Mouse (Mus musculus): ENCODE results near the gene Srarp. TPM values are rescaled to one million over a fixed set of nuclear protein-coding genes. Genes with fewer than 3 reads are reported as not detected.

The Srarp gene
- polyA plus RNA-seq, 1 experiment from 2014 or later, result not detected

- 13% methylated on average over 15 of the region's 15 CpGs for WGBS
- ATAC-seq, result peak; percentile 86
- 0 out of 2 replicates have a peak, but pooled peaks cover 2% of the 10 kb centered on the region for H3K4me1 ChIP-seq (replicated peaks; ENCODE audit: control insufficient read depth, insufficient read depth, low read length)
Observed at GRCm38 (mm10) chr4:141404518-141405313, 31.2 kb downstream of the Srarp start.

GRCm38 (mm10) chr4:141400171-141400570 is 35.7 kb downstream of the Srarp start:
- H3K36me3 ChIP-seq (ENCODE audit: control insufficient read depth, insufficient read depth), result no peaks in the 10 kb centered on the region
- no peaks in the 10 kb centered on the region for H3K9me3 ChIP-seq (ENCODE audit: control insufficient read depth, low read length)
- no peak for ATAC-seq
- H3K4me3 ChIP-seq (replicated peaks; ENCODE audit: low read length), result no peak overlapping the region
- H3K27ac ChIP-seq (ENCODE audit: low read length), result no peak overlapping the region
- no peaks in the 10 kb centered on the region for H3K27me3 ChIP-seq (replicated peaks; ENCODE audit: control insufficient read depth, insufficient read depth, low read length)
- H3K4me1 ChIP-seq (replicated peaks; ENCODE audit: control insufficient read depth, insufficient read depth, low read length), result 0 out of 2 replicates have a peak, but pooled peaks cover 2% of the 10 kb centered on the region
- no peak overlapping the region for H3K4me2 ChIP-seq (ENCODE audit: low read length)
- 88% methylated on average over 15 of the region's 15 CpGs for WGBS
- H3K9ac ChIP-seq (replicated peaks; ENCODE audit: low read depth, low read length), result no peak overlapping the region

More at GRCm38 (mm10) chr4:141404518-141405313, 31.2 kb downstream of the Srarp start:
- no peaks in the 10 kb centered on the region for H3K27me3 ChIP-seq (replicated peaks; ENCODE audit: control insufficient read depth, insufficient read depth, low read length)
- no peaks in the 10 kb centered on the region for H3K9me3 ChIP-seq (ENCODE audit: control insufficient read depth, low read length)
- H3K9ac ChIP-seq (replicated peaks; ENCODE audit: low read depth, low read length), result 0 out of 2 replicates have a peak overlapping the region, but pooled peaks have one; percentile 8
- no peak overlapping the region for H3K4me3 ChIP-seq (replicated peaks; ENCODE audit: low read length)
- H3K36me3 ChIP-seq (ENCODE audit: control insufficient read depth, insufficient read depth), result no peaks in the 10 kb centered on the region
- peak overlapping the region; percentile 13 for H3K4me2 ChIP-seq (ENCODE audit: low read length)
- H3K27ac ChIP-seq (ENCODE audit: low read length), result no peak overlapping the region

- Histone ChIP-seq H3K27me3 (replicated peaks; ENCODE audit: control insufficient read depth, insufficient read depth, low read length) (no peaks in the 10 kb centered on the region), H3K36me3 (ENCODE audit: control insufficient read depth, insufficient read depth) (no peaks in the 10 kb centered on the region), H3K27ac (ENCODE audit: low read length) (no peak within 1 kb of the TSS), H3K9ac (replicated peaks; ENCODE audit: low read depth, low read length) (no peak within 1 kb of the TSS), H3K4me2 (ENCODE audit: low read length) (no peak within 1 kb of the TSS), H3K4me3 (replicated peaks; ENCODE audit: low read length) (no peak within 1 kb of the TSS), H3K4me1 (replicated peaks; ENCODE audit: control insufficient read depth, insufficient read depth, low read length) (0 out of 2 replicates have a peak, but pooled peaks cover 2% of the 10 kb centered on the region), H3K9me3 (ENCODE audit: control insufficient read depth, low read length) (no peaks in the 10 kb centered on the region)
- no peak for ATAC-seq
- WGBS, result 68% methylated on average over 12 of the region's 12 CpGs
Observed at GRCm38 (mm10) chr4:141398545-141398944, 37.4 kb downstream of the Srarp start, which contains the start of gene Clcnka. TSS of gene Clcnka (minus strand) at chr4:141398724.

GRCm38 (mm10) chr4:141397861-141398260 is 38.0 kb downstream of the Srarp start:
- 74% methylated on average over 12 of the region's 12 CpGs for WGBS
- Histone ChIP-seq H3K9ac (replicated peaks; ENCODE audit: low read depth, low read length) (no peak overlapping the region), H3K36me3 (ENCODE audit: control insufficient read depth, insufficient read depth) (no peaks in the 10 kb centered on the region), H3K4me2 (ENCODE audit: low read length) (no peak overlapping the region), H3K4me1 (replicated peaks; ENCODE audit: control insufficient read depth, insufficient read depth, low read length) (0 out of 2 replicates have a peak, but pooled peaks cover 2% of the 10 kb centered on the region), H3K27ac (ENCODE audit: low read length) (no peak overlapping the region), H3K9me3 (ENCODE audit: control insufficient read depth, low read length) (no peaks in the 10 kb centered on the region), H3K27me3 (replicated peaks; ENCODE audit: control insufficient read depth, insufficient read depth, low read length) (no peaks in the 10 kb centered on the region), H3K4me3 (replicated peaks; ENCODE audit: low read length) (no peak overlapping the region)
- ATAC-seq, result no peak

- no peak overlapping the region for H3K9ac ChIP-seq (replicated peaks; ENCODE audit: low read depth, low read length)
- H3K4me3 ChIP-seq (replicated peaks; ENCODE audit: low read length), result no peak overlapping the region
- WGBS, result 18% methylated on average over 16 of the region's 16 CpGs
- no peak overlapping the region for H3K4me2 ChIP-seq (ENCODE audit: low read length)
- ATAC-seq, result no peak
- no peaks in the 10 kb centered on the region for H3K36me3 ChIP-seq (ENCODE audit: control insufficient read depth, insufficient read depth)
- no peaks in the 10 kb centered on the region for H3K9me3 ChIP-seq (ENCODE audit: control insufficient read depth, low read length)
- no peak overlapping the region for H3K27ac ChIP-seq (ENCODE audit: low read length)
- no peaks in the 10 kb centered on the region for H3K27me3 ChIP-seq (replicated peaks; ENCODE audit: control insufficient read depth, insufficient read depth, low read length)
- H3K4me1 ChIP-seq (replicated peaks; ENCODE audit: control insufficient read depth, insufficient read depth, low read length), result 0 out of 2 replicates have a peak, but pooled peaks cover 2% of the 10 kb centered on the region
Observed at GRCm38 (mm10) chr4:141394751-141395150, 41.2 kb downstream of the Srarp start.

- Histone ChIP-seq H3K36me3 (ENCODE audit: control insufficient read depth, insufficient read depth) (no peaks in the 10 kb centered on the region), H3K4me2 (ENCODE audit: low read length) (no peak overlapping the region), H3K9ac (replicated peaks; ENCODE audit: low read depth, low read length) (no peak overlapping the region), H3K4me3 (replicated peaks; ENCODE audit: low read length) (no peak overlapping the region), H3K4me1 (replicated peaks; ENCODE audit: control insufficient read depth, insufficient read depth, low read length) (0 out of 2 replicates have a peak, but pooled peaks cover 2% of the 10 kb centered on the region), H3K27me3 (replicated peaks; ENCODE audit: control insufficient read depth, insufficient read depth, low read length) (no peaks in the 10 kb centered on the region), H3K27ac (ENCODE audit: low read length) (no peak overlapping the region), H3K9me3 (ENCODE audit: control insufficient read depth, low read length) (no peaks in the 10 kb centered on the region)
- ATAC-seq, result no peak
- 80% methylated on average over 12 of the region's 12 CpGs for WGBS
Observed at GRCm38 (mm10) chr4:141391293-141391692, 44.6 kb downstream of the Srarp start.

GRCm38 (mm10) chr4:141389366-141390150 is 46.3 kb downstream of the Srarp start:
- Histone ChIP-seq H3K4me2 (ENCODE audit: low read length) (no peak overlapping the region), H3K27ac (ENCODE audit: low read length) (no peak overlapping the region), H3K4me3 (replicated peaks; ENCODE audit: low read length) (no peak overlapping the region), H3K9ac (replicated peaks; ENCODE audit: low read depth, low read length) (no peak overlapping the region), H3K36me3 (ENCODE audit: control insufficient read depth, insufficient read depth) (no peaks in the 10 kb centered on the region), H3K9me3 (ENCODE audit: control insufficient read depth, low read length) (no peaks in the 10 kb centered on the region), H3K4me1 (replicated peaks; ENCODE audit: control insufficient read depth, insufficient read depth, low read length) (no peaks in the 10 kb centered on the region), H3K27me3 (replicated peaks; ENCODE audit: control insufficient read depth, insufficient read depth, low read length) (peaks cover under 1% of the 10 kb centered on the region)
- ATAC-seq, result no peak
- WGBS, result 74% methylated on average over 18 of the region's 18 CpGs

- Histone ChIP-seq H3K27me3 (replicated peaks; ENCODE audit: control insufficient read depth, insufficient read depth, low read length) (peaks cover 17% of the 10 kb centered on the region), H3K4me1 (replicated peaks; ENCODE audit: control insufficient read depth, insufficient read depth, low read length) (no peaks in the 10 kb centered on the region), H3K4me3 (replicated peaks; ENCODE audit: low read length) (no peak overlapping the region), H3K4me2 (ENCODE audit: low read length) (no peak overlapping the region), H3K27ac (ENCODE audit: low read length) (no peak overlapping the region), H3K9me3 (ENCODE audit: control insufficient read depth, low read length) (no peaks in the 10 kb centered on the region), H3K36me3 (ENCODE audit: control insufficient read depth, insufficient read depth) (no peaks in the 10 kb centered on the region), H3K9ac (replicated peaks; ENCODE audit: low read depth, low read length) (no peak overlapping the region)
- no peak for ATAC-seq
- 64% methylated on average over 5 of the region's 5 CpGs for WGBS
Observed at GRCm38 (mm10) chr4:141387933-141388332, 48.0 kb downstream of the Srarp start.

Measured in forebrain, embryonic 16.5 days (tissue).